Mouse (Mus musculus) urinary bladder, postnatal 4 days (tissue): ENCODE measurements at regions not wholly inside any gene's neighbourhood (a gene's known extent, or its start where the extent isn't known, plus 50 kb on each side); places are given as distances from the start of the nearest gene placed in this dataset.
"Not testable (repeated sequence)": the region's sequence is repeated elsewhere in the genome, so short reads cannot be mapped to it uniquely, and the experiment has no call there.

ENCODE experiments used
- DNase-seq, 2 experiments: peaks; one replicate each; pipeline ENCODE4 v3.0.0; 2021 to 2022; ENCODE audit warnings: low spot score in 2 of 2

DNA sequence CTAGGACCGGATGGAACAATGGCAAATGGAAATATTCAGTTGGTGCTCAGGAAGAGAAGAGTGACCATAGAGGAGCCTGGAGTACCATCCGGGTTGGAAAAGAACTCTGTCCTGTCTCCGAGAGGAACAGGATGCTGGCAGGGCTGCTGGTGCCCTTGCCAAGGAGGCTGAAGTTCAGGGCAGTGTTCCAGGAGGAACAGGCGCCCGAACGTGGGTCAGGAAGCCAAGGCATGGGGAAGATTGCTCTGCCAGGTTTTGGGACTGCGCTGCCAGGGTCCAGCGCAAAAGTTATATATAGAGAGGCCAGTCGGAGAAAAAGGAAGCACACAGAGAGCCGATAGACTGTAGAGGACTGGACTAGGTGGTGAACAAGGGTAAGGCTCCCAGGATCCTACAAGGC is 92.3 kb upstream of the Mdm1 start:
- peak in 1 of 2 experiments; percentile 52 for DNase-seq

DNA sequence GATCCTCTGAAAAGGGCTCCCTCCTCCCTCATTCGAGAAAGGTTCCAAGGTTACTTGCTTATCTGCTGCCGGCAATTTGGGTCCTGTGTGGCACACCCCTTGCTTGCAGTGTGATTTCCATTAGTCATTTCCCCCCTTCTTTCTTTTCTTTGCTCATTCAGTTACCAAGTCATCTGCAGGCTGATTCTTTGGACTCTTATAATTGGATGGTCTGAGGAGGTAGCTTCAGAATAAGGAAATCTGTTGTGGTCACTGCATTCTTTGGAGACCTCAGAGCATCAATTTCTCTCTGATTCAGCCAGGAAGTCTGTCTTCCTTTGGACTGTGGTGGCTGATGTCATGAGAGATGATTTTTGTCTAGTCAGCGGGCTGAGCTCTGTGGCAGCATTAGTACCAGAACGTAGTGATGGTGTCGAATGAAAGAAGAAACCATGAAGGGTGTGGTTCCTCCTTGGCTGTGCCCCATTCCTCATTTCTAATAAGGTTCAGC is 91.4 kb upstream of the Mdm1 start:
- DNase-seq: peak in 1 of 2 experiments; percentile 7

DNA sequence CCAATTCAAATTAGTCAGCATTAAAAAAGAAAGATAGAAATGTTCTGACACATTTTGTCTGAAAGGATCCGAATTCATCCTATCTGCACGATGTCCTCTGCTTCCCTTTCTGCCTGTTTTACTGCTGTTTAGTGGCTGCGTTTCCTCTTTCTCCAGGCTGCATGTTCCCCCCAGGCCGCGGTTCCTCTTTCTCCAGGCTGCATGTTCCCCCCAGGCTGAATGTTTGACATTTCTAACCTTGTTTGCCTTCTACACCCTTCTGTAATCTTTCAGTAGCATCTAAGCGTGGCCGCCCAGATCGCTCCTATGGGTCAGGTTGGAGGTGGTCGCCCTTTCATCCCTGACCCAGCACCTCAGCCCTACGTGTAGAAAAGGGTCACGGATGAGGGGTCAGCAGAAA is 89.6 kb upstream of the Mdm1 start:
- no peak for DNase-seq

DNA sequence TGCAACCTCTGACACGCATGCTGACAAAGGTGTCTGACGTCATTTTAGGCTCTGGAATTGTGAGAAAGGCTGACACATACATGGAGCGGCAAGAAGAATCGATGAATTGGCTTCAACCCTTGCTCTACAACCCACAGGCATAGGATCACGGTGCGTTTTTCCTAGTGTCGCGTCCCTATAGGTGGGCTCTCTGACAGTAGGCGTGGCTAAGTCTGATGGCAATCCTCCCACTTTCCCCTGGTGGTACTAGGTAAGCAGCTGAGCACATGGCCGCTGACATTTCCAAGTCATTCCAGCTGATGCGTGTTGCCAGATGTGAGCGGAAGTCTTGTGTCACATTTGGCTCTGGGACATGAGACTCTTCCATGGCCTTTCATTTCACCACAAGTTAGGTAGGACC is 89.1 kb upstream of the Mdm1 start:
- no peak for DNase-seq

- no peak for DNase-seq
Observed at GRCm38 (mm10) chr10:118053037-118053436, 88.6 kb upstream of the Mdm1 start.

GRCm38 (mm10) chr10:118056789-118057271 is 84.8 kb upstream of the Mdm1 start:
- DNase-seq: no peak

- DNase-seq: no peak
Observed at GRCm38 (mm10) chr10:118057516-118057915, 84.1 kb upstream of the Mdm1 start.

GRCm38 (mm10) chr10:118064816-118065216 is 76.8 kb upstream of the Mdm1 start:
- no peak for DNase-seq

- not testable (repeated sequence) for DNase-seq
Observed at GRCm38 (mm10) chr10:118076341-118076740, 65.3 kb upstream of the Mdm1 start.

DNA sequence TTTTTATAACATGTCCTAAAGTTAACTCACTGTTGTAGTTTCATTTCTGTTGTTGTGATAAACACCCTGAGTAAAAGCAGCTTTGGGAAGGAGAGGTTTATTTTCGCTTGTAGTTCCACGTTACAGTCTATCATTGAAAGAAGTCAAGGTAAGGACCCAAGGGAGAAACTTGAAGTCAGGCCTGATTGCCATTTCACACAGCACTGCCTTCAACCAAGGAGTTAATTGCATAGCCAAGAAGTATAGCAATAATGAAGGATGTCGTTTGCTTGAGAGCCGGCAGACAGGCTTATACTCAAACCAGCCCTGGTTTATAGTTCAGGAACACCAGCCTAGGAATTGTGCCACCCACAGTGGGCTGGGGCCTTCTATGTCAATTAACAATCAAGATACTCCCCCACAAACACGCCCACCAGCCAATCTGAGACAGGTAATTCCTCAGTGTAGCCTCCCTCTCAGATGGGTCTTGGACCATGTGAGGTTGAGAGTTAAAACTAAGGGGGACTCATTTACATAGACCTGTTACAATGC is 59.9 kb upstream of the Mdm1 start:
- DNase-seq: no peak

- DNase-seq: no peak
Observed at GRCm38 (mm10) chr10:118083035-118083720, 58.4 kb upstream of the Mdm1 start.

DNA sequence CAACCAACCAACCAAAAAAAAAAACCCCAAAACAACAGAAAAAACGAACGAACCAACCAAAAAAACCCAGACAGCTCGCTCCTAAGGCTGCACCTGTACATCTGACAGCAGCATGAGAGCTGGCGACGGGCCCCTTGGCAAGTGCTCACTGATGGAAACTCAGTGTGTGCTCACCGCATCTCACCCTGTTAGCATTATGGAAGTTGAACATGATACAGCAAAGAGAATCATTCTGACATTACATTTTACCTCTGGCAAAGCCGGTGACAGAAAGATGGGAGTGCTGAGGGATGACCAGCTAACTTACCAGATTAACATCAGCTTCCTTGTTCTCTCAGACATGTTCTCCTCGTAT is 57.9 kb upstream of the Mdm1 start:
- DNase-seq: no peak

GRCm38 (mm10) chr10:118085046-118085983 is 56.3 kb upstream of the Mdm1 start:
- DNase-seq: no peak

DNA sequence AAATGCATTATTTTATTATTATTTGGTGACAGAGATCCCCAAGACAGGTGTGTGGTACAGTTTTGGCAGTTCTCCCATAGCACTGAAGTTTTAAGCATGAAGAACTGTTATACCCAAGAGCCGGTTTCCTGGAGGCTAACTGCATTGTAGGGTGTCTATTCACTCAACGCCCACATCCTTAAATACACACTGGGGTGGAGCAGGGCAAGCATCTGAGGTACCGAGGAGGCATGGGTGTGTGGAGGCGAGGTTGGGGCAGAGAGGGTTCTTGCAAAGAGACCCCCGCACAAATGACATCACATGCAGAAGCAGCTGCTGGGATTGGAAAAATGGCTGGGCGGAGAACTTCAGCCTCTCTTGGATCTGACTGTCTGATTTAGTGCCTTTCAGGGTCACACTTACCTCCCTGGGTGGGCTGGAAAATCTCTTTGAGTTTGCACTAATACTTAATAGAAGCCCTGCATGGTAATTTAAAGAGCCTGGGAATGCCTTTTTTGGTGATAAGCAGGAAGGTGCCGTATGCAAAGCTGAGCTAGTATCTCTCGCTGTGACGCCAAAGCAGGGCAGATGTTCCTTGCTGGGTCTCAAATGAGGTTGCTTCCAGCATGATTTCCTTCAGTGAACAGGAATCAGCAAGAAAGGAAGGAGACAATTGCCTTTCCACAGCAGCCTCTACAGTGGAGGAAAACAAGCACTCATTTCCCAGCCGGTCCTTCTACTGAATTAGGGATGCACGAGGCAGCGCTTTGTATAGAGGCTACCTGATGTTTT is 53.9 kb upstream of the Mdm1 start:
- no peak for DNase-seq

GRCm38 (mm10) chr10:118088499-118088898 is 53.1 kb upstream of the Mdm1 start:
- DNase-seq: no peak

- DNase-seq: no peak
Observed at GRCm38 (mm10) chr10:118089879-118090278, 51.7 kb upstream of the Mdm1 start.

GRCm38 (mm10) chr10:118091476-118091875 is 50.1 kb upstream of the Mdm1 start:
- no peak for DNase-seq
